Comparison of ENCODE assay signal across 8 mouse cellular contexts in the genomic region with DNA sequence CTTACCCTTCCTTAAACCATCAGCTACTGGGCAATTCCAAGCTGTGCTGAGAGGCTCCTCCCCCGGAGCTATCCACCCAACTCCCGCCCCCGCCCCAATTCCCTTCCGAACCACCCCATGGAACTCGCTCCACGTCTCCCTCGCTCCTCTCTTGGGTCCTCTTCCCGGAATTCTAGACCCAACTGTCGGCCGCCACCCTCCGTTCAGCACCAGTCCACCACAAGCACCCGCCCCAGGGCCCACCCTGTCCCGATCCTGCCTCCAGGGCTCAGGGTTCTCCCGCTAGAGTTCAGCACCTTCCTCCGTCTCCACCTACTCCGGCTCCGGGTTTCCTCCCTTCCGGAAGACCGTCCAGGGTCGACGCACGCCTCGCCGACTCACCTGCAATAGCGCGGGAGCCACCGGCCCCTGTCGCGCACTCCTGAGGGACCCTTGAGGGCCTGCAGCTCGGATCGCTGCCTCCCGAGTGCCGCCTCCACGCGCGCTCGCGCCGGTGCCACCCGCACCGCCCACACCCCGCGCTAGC. TPM values are rescaled to one million over a fixed set of nuclear protein-coding genes. Genes with fewer than 3 reads are reported as not detected.
A peak's percentile ranks its signal among the peaks of the same experiment; 100 is the strongest.
DNase-seq lines count a peak whose midpoint lies in the region; ATAC-seq and TF ChIP-seq lines count a peak whose summit lies in the region.

No protein-coding gene starts in this region.

- peaks cover 36% of the 10 kb centered on the region for H3K4me1 ChIP-seq in cerebellum, adult 2 months (ENCODE audit: control insufficient read depth, insufficient read depth, low read length)
- peaks cover 73% of the 10 kb centered on the region for H3K4me1 ChIP-seq in hindbrain, embryonic 13.5 days (replicated peaks)

- H3K4me3 ChIP-seq in cerebellum, adult 2 months (replicated peaks; ENCODE audit: insufficient read depth, low read depth, low read length), result peak overlapping the region; percentile 87
- peak overlapping the region; percentile 59 for H3K4me3 ChIP-seq in hindbrain, embryonic 13.5 days
- H3K4me3 ChIP-seq in macrophage (ENCODE audit: inconsistent target), result peak overlapping the region; percentile 33

- peak; percentile 40; the same call in 1 of the 2 replicates for TF ChIP-seq POLR2A in cerebellum, adult 2 months (IDR thresholded peaks at IDR 0.05; ENCODE audit: borderline replicate concordance, insufficient read depth, low read length)

- ATAC-seq in hindbrain, embryonic 13.5 days (ENCODE audit: low FRiP score), result peak; percentile 65; the same call in 1 of the 2 replicates
- no peak for ATAC-seq in erythroid progenitor cell, adult 5-6 weeks (replicated peaks; ENCODE audit: low FRiP score, poor library complexity, severe bottlenecking)

- H3K79me2 ChIP-seq in macrophage (ENCODE audit: inconsistent target), result peaks cover 39% of the 10 kb centered on the region

- under 1% methylated on average over 43 of the region's 43 CpGs for WGBS in cerebellum, adult 2 months
- 1% methylated on average over 43 of the region's 43 CpGs for WGBS in hindbrain, embryonic 13.5 days
- WGBS in macrophage (ENCODE audit: missing documents), result 2% methylated on average over 41 of the region's 43 CpGs

- H3K27me3 ChIP-seq in cerebellum, adult 2 months (ENCODE audit: control insufficient read depth, insufficient read depth, low read length), result no peaks in the 10 kb centered on the region
- peaks cover 53% of the 10 kb centered on the region for H3K27me3 ChIP-seq in hindbrain, embryonic 13.5 days

- no peaks in the 10 kb centered on the region for H3K36me3 ChIP-seq in hindbrain, embryonic 13.5 days
- no peaks in the 10 kb centered on the region for H3K36me3 ChIP-seq in macrophage (ENCODE audit: inconsistent target)

- DNase-seq in cerebellum, adult 2 months, result no peak
- no peak for DNase-seq in cerebellum, adult 11-12 months
- DNase-seq in ovary, adult 18-20 months (ENCODE audit: low spot score), result peak; percentile 38
- no peak for DNase-seq in ovary, postnatal 36 days (ENCODE audit: low spot score)
- DNase-seq in left cerebral cortex, adult 9 months (ENCODE audit: low spot score in 2 of 2), result no peak

- H3K4me2 ChIP-seq in hindbrain, embryonic 13.5 days, result peak overlapping the region; percentile 95

- H3K9ac ChIP-seq in hindbrain, embryonic 13.5 days, result peak overlapping the region; percentile 72

- H3K9me3 ChIP-seq in hindbrain, embryonic 13.5 days, result no peaks in the 10 kb centered on the region

- H3K27ac ChIP-seq in cerebellum, adult 2 months (ENCODE audit: insufficient read depth, low read length), result peak overlapping the region; percentile 58; the same call in 1 of the 2 replicates
- H3K27ac ChIP-seq in hindbrain, embryonic 13.5 days, result peak overlapping the region; percentile 75
- no peak overlapping the region for H3K27ac ChIP-seq in macrophage

- no peak for TF ChIP-seq CTCF in cerebellum, adult 2 months (IDR thresholded peaks at IDR 0.05; ENCODE audit: borderline replicate concordance, insufficient read depth, low read depth, low read length)

RNA-seq across cellular contexts. Expression of a gene that starts 0.3 kb away (rescaled TPM):
- 116 and 141 TPM in 2 replicates for polyA plus RNA-seq in cerebellum, adult 2 months (2012; rRNA removed)
- polyA plus RNA-seq in hindbrain, embryonic 13.5 days (2015; fragmentation: Nextera tagmentation; extraction: Ambion mirVana), result 10.0 and 12.3 TPM in 2 replicates
- total RNA-seq in macrophage (2018; cell fraction: chromatin; rRNA removed), result 100 to 1,000 TPM in 11 of 26 experiments, 10 to 100 TPM in 15; 20.7 to 218 (median 76.3) TPM
- 10 to 100 TPM in 25 of 26 experiments, 1 to 10 TPM in 1; 9.0 to 31.7 (median 19.1) TPM for total RNA-seq in macrophage (2018; cell fraction: cytosol; rRNA removed)
- 10 to 100 TPM in 25 of 26 experiments, 1 to 10 TPM in 1; 9.3 to 73.5 (median 28.3) TPM for total RNA-seq in macrophage (2018; cell fraction: nucleus; rRNA removed)
- 19.9 to 24.7 TPM (median 20.6 TPM) in 3 replicates for polyA plus RNA-seq in macrophage (2018)
- total RNA-seq in erythroid progenitor cell, adult 5-6 weeks (2015; ENCODE audit: low replicate concordance), result 1.3 and 1.4 TPM in 2 replicates
- total RNA-seq in erythroid progenitor cell, adult 5-6 weeks (2017; ENCODE audit: low replicate concordance), result 3.2 and 5.3 TPM in 2 replicates

RNA-seq across cellular contexts. Expression of a gene that starts 29.0 kb away (rescaled TPM):
- polyA plus RNA-seq in cerebellum, adult 2 months (2012; rRNA removed), result 41.9 and 43.9 TPM in 2 replicates
- 100 and 103 TPM in 2 replicates for polyA plus RNA-seq in hindbrain, embryonic 13.5 days (2015; fragmentation: Nextera tagmentation; extraction: Ambion mirVana)
- 10 to 100 TPM in 23 of 26 experiments, 1 to 10 TPM in 3; 8.6 to 56.3 (median 27.9) TPM for total RNA-seq in macrophage (2018; cell fraction: chromatin; rRNA removed)
- 10 to 100 TPM; 21.2 to 43.4 (median 35.7) TPM for total RNA-seq in macrophage (2018; cell fraction: cytosol; rRNA removed)
- 10 to 100 TPM in 25 of 26 experiments, 1 to 10 TPM in 1; 9.8 to 37.0 (median 20.1) TPM for total RNA-seq in macrophage (2018; cell fraction: nucleus; rRNA removed)
- 37.7 to 52.9 TPM (median 41.3 TPM) in 3 replicates for polyA plus RNA-seq in macrophage (2018)
- total RNA-seq in erythroid progenitor cell, adult 5-6 weeks (2015; ENCODE audit: low replicate concordance), result 1.3 and 14.4 TPM in 2 replicates
- total RNA-seq in erythroid progenitor cell, adult 5-6 weeks (2017; ENCODE audit: low replicate concordance), result 10.3 and 10.4 TPM in 2 replicates

Comparison
In these comparisons a context has a peak if more than half of its experiments do, and no peak if none do; other contexts are left out.
1. H3K4me3 ChIP-seq: peak in every context shown above with its lines; median percentile 87 in cerebellum, adult 2 months; 59 in hindbrain, embryonic 13.5 days; 33 in macrophage.